Mouse (Mus musculus): Measurements from ENCODE around the gene Pde9a.

DNA sequence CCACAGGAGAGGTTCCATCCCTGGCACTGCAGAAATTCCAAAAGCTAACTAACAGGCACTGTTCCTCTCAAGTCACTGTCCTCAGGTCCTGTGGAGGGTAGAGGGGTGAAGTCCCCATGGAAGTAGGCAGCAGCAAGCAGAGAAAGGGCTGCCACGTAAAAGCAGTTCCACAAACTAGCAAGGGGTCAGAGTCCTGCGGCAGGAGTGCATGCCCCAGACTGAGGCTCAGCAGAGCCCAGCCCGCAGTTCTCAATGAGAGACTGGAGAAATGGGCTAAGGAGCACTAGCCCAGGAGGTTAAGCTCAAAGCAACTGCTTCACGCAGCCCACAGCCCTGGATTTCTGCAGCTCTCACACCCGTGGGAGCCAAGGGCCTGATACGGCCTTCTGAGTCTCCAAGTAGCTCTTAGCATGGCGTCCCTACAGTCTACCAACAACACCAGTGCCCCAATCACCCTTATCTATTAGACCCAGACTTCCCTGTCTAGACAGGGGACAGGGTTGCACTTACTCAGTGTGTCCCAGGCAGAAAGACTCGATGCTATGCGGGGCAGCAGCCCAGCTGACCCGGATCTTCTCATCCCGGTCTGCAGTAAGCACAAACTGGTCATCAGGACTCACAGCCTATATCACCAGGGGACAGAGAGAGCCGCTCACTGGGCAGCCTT lies 116.4 kb downstream of the Pde9a start:
- TF ChIP-seq GATA1 (IDR thresholded peaks at IDR 0.05; ENCODE audit: low read length), result 0 out of 2 replicates have a peak, but pooled peaks have one; percentile 7
- peak; percentile 57; the same call in 2 of the 3 replicates for TF ChIP-seq TAL1 (IDR thresholded peaks at IDR 0.05; ENCODE audit: low read length)

Measured in erythroblast, embryonic 14.5 days (primary cell).